Mouse (Mus musculus) MEL (cell line): ENCODE data around the gene Wdr26.

Source experiments
- CHD1 ChIP-seq: IDR thresholded peaks from 2 replicates; pipeline ENCODE4 v1.6.1; 2012; ENCODE audit warnings: low read depth, mild to moderate bottlenecking, inconsistent platforms, low read length, improper control_type of control experiment
- CTCF ChIP-seq, 3 experiments: IDR thresholded peaks in 2 of 3; conservative IDR thresholded peaks in 1 of 3; 2 replicates each; pipeline ENCODE4 v1.5.1; 2011 to 2012; ENCODE audit warnings: low read length in 3 of 3, low read depth in 2 of 3, mild to moderate bottlenecking in 2 of 3, improper control_type of control experiment in 1 of 3, inconsistent platforms in 1 of 3, mixed read lengths in 1 of 3, moderate library complexity in 1 of 3; ENCODE audit not compliant: control insufficient read depth in 1 of 3, insufficient read depth in 1 of 3, poor library complexity in 1 of 3, severe bottlenecking in 1 of 3
- ETS1 ChIP-seq: IDR thresholded peaks from 2 replicates; pipeline ENCODE4 v1.6.1; 2012; ENCODE audit warnings: low read depth, mild to moderate bottlenecking, inconsistent platforms, low read length, improper control_type of control experiment, moderate library complexity
- GABPA ChIP-seq: IDR thresholded peaks from 2 replicates; pipeline ENCODE4 v1.6.1; 2012; ENCODE audit warnings: low read depth, mild to moderate bottlenecking, inconsistent platforms, low read length, improper control_type of control experiment, moderate library complexity
- GATA1 ChIP-seq: IDR thresholded peaks from 2 replicates; pipeline ENCODE4 v1.6.1; 2011; ENCODE audit warnings: low read depth, low read length, improper control_type of control experiment
- MAX ChIP-seq: IDR thresholded peaks from 2 replicates; pipeline ENCODE4 v1.6.1; 2011; ENCODE audit warnings: low read length, improper control_type of control experiment
- MAZ ChIP-seq: IDR thresholded peaks from 2 replicates; pipeline ENCODE4 v1.6.1; 2012; ENCODE audit warnings: low read depth, mild to moderate bottlenecking, inconsistent platforms, low read length, improper control_type of control experiment
- NRF1 ChIP-seq: IDR thresholded peaks from 2 replicates; pipeline ENCODE4 v1.6.1; 2014; ENCODE audit warnings: low read depth, mild to moderate bottlenecking, inconsistent platforms, low read length, improper control_type of control experiment, moderate library complexity; ENCODE audit not compliant: poor library complexity, insufficient read depth, severe bottlenecking
- SIN3A ChIP-seq: IDR thresholded peaks from 2 replicates; pipeline ENCODE4 v1.6.1; 2012; ENCODE audit warnings: low read length, improper control_type of control experiment, inconsistent platforms
- SMC3 ChIP-seq: IDR thresholded peaks from 2 replicates; pipeline ENCODE4 v1.6.1; 2011; ENCODE audit warnings: low read depth, low read length, improper control_type of control experiment
- TAL1 ChIP-seq: IDR thresholded peaks from 2 replicates; pipeline ENCODE4 v1.6.1; 2012; ENCODE audit warnings: mild to moderate bottlenecking, inconsistent platforms, low read length, moderate library complexity, mixed read lengths
- TCF12 ChIP-seq: IDR thresholded peaks from 2 replicates; pipeline ENCODE4 v1.6.1; 2014; ENCODE audit warnings: low read depth, mild to moderate bottlenecking, inconsistent platforms, low read length, improper control_type of control experiment, moderate library complexity

GRCm38 (mm10) chr1:181226850-181227249 lies 15.0 kb upstream of the Wdr26 start:
- TF ChIP-seq TCF12 = no peak
- TF ChIP-seq SIN3A = no peak
- TF ChIP-seq MAZ = no peak
- no peak for TF ChIP-seq CTCF (IDR thresholded peaks at IDR 0.05 in 2 of 3, conservative IDR thresholded peaks at IDR 0.05 in 1 of 3; ENCODE audit: control insufficient read depth in 1 of 3, insufficient read depth in 1 of 3, low read depth in 2 of 3, low read length in 3 of 3, poor library complexity in 1 of 3, severe bottlenecking in 1 of 3)
- no peak for TF ChIP-seq GATA1
- TF ChIP-seq CHD1 = no peak
- no peak for TF ChIP-seq TAL1
- TF ChIP-seq GABPA = no peak
- no peak for TF ChIP-seq ETS1
- no peak for TF ChIP-seq MAX
- TF ChIP-seq SMC3 = no peak
- TF ChIP-seq NRF1 = no peak
